Mouse (Mus musculus) left cerebral cortex, adult 8-10 months (tissue): ENCODE results near the gene Tnrc6c. TPM values are rescaled to one million over a fixed set of nuclear protein-coding genes. Genes with fewer than 3 reads are reported as not detected.

ENCODE experiments used
- DNase-seq, 2 experiments: peaks; one replicate each; pipeline ENCODE4 v3.0.0; 2022; ENCODE audit warnings: low spot score in 2 of 2
- total RNA-seq, 4 experiments: library from RNA; stranded (reverse); gene quantifications; 2 replicates each; pipeline ENCODE4 v1.2.4; 2022

Gene Tnrc6c
- total RNA-seq, 4 experiments from 2014 or later, result 54.0 to 61.3 (median 57.8) TPM

GRCm38 (mm10) chr11:117790286-117790685, 136.2 kb downstream of the Tnrc6c start:
- no peak for DNase-seq

GRCm38 (mm10) chr11:117790703-117791440, 136.8 kb downstream of the Tnrc6c start:
- DNase-seq, result no peak

DNA sequence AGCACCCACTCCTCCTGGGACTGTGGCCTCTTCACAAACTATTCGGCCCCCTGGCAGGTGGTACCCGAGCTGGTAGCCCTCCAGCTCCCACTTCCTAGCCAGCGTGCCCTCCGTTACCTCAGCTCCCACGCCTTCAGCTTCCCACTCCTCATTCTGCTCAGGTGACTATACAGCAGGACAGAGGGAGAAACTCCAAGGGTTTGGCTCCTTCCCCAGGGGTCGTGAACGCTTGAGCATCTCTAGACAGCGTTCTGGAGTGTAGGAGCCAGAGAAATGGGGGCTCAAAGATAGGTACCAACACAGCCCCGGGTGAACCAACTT, 137.3 kb downstream of the Tnrc6c start:
- DNase-seq, result no peak

GRCm38 (mm10) chr11:117792281-117792888, 138.3 kb downstream of the Tnrc6c start:
- no peak for DNase-seq

DNA sequence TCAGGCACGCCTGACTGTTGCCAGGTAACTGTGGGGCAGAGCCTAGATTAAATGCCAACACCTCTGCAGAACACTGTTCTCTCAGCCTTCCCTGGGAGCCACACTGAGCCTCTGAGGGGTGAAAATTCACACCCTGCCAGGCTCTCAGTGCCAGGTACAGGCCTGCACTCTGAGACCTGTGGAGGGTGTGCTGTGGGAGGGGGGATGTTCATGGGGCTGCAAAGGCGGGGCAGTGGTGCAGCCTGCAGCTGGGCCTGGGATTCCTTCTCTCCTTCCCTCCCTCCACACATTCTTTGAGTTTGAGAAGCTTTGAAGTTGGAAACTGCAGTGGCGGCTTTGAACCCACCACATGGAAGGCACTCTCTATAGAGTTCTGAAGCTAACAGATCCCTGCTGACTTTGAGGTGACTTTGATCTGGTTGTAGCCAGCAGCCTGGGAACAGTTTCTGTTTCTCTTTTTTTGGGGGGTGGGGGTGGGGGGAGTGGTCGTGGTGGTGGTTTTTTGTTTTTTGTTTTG, 140.0 kb downstream of the Tnrc6c start:
- DNase-seq, result no peak

- no peak for DNase-seq
Observed at GRCm38 (mm10) chr11:117796954-117797353, 142.9 kb downstream of the Tnrc6c start.

- DNase-seq, result no peak
Observed at GRCm38 (mm10) chr11:117797511-117798159, 143.5 kb downstream of the Tnrc6c start, which contains the start of gene 6030468B19Rik. TSS of gene 6030468B19Rik (plus strand) at chr11:117797660.

GRCm38 (mm10) chr11:117798160-117798541, 144.1 kb downstream of the Tnrc6c start:
- DNase-seq, result no peak

GRCm38 (mm10) chr11:117799174-117799573, 145.1 kb downstream of the Tnrc6c start:
- no peak for DNase-seq

DNA sequence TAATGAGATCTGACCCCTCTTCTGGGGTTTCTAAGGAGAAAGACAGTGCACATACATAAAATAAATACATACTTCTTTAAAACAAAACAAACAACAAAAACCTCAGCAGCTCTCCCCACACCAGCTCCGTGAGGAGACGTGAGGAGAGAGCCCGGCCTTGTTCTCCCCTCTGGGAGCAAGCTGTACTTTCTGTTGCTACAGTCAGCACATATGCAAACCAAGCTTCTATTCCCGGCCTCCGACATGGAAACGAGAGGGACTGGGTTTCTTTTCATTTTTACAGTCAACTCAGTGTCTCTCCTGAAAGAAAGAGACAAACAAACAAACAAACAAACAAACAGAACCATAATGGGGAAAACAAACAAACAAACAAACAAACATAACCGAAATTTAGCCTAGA, 145.9 kb downstream of the Tnrc6c start:
- no peak for DNase-seq

GRCm38 (mm10) chr11:117801650-117802049, 147.6 kb downstream of the Tnrc6c start:
- no peak for DNase-seq

GRCm38 (mm10) chr11:117803166-117803688, 149.1 kb downstream of the Tnrc6c start:
- no peak for DNase-seq

GRCm38 (mm10) chr11:117806781-117807180, 152.7 kb downstream of the Tnrc6c start:
- DNase-seq, result no peak

DNA sequence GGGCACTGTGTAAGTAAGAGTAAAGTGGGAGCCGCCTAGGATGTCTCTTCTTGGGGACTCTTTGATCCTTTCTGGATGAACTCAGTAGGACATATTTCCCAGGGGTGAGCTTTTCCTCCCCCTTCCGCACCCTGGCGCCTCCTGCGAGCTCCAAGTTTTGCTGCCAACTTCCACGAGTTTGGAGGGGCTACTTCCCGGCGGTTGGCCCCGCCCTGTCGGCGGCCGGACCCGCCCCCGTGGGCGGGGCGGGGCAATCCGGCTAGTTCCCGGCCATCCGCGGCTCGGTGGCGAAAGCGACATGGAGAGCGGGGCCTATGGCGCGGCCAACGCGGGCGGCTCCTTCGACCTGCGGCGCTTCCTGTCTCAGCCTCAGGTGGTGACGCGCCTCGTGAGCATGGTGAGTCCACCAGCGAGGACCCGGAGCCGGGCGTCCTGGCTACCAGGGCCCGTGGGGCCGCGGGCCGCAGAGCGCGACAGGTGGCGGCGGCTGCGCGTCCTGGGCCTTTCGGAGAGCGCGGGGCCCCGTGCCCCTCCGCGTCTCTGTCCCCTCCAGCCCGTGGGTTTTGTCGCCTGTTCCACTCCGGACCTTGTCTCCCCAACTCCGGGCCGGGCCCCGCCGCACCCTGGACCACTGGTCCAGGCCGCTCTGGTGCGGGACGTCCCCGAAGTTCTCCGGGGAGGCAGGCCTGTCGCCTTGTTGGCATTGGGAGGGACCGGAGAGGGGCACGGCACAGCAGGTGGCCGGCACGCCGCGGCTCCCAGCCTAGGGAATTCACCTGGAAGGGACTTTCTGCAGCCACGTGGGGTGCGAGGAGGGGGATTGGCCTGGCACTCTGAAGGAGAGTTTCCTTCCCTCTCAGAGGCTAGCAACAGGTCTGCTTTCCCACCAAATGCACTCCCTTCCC, 155.6 kb downstream of the Tnrc6c start, which contains the start of the genes Gm20708 and Syngr2:
Gene Gm20708, plus strand, starts transcription at position 262 of the 905 bp plus-strand sequence.
Gene Syngr2, plus strand, starts transcription at position 262 of the 905 bp plus-strand sequence.
- no peak for DNase-seq

- peak in 1 of 2 experiments; percentile 65 for DNase-seq
Observed at GRCm38 (mm10) chr11:117810401-117811046, 156.4 kb downstream of the Tnrc6c start.

Other genes starting within 250 kb of the Tnrc6c start
- under 1 TPM in 3 of 4 experiments, not detected in 1; 0.14 to 0.26 (median 0.16) TPM for gene Gm11733, start 169.9 kb upstream of the Tnrc6c start, total RNA-seq
- 1 to 10 TPM in 2 of 4 experiments, under 1 TPM in 2; 0.50 to 1.3 (median 0.83) TPM for gene Tmc8, start 127.8 kb downstream of the Tnrc6c start, total RNA-seq
- gene Tmc6, start 127.9 kb downstream of the Tnrc6c start, total RNA-seq, result 10 to 100 TPM; 10.2 to 12.3 (median 11.4) TPM
- gene 6030468B19Rik, start 143.4 kb downstream of the Tnrc6c start, total RNA-seq, result under 1 TPM in 1 of 4 experiments, not detected in 3; 0.34 TPM
- gene Gm20708, start 155.4 kb downstream of the Tnrc6c start, total RNA-seq, result 1 to 10 TPM in 3 of 4 experiments, under 1 TPM in 1; 0.91 to 3.0 (median 1.8) TPM
- gene Syngr2, start 155.4 kb downstream of the Tnrc6c start, total RNA-seq, result 10 to 100 TPM; 12.2 to 23.8 (median 17.1) TPM
- 1 to 10 TPM; 4.2 to 9.0 (median 7.1) TPM for gene Afmid, start 171.6 kb downstream of the Tnrc6c start, total RNA-seq
- gene Tk1, start 171.8 kb downstream of the Tnrc6c start, total RNA-seq, result 1 to 10 TPM in 3 of 4 experiments, under 1 TPM in 1; 0.52 to 1.7 (median 1.2) TPM
- 1 to 10 TPM in 1 of 4 experiments, under 1 TPM in 3; 0.14 to 1.3 (median 0.72) TPM for gene Birc5, start 195.0 kb downstream of the Tnrc6c start, total RNA-seq
- gene Tmem235, start 206.5 kb downstream of the Tnrc6c start, total RNA-seq, result under 1 TPM in 2 of 4 experiments, not detected in 2; 0.21 to 0.37 TPM
- gene Tha1, start 219.2 kb downstream of the Tnrc6c start, total RNA-seq, result 1 to 10 TPM; 3.6 to 9.2 (median 5.8) TPM